Mouse (Mus musculus) liver, embryonic 13.5 days (tissue): ENCODE data around the gene Smim14. TPM values are rescaled to one million over a fixed set of nuclear protein-coding genes. Genes with fewer than 3 reads are reported as not detected.

Source experiments
- ATAC-seq: fragments of 200-750 bp; cut with Nextera tagmentation; 2 replicates; pipeline ENCODE4 v1.8.0; 2017; ENCODE audit warnings: low read depth, mild to moderate bottlenecking, moderate number of reproducible peaks, moderate library complexity
- DNase-seq: peaks from one replicate; pipeline ENCODE4 v3.0.0; 2022
- H3K27ac ChIP-seq: fragments of 300-500 bp; sonication (generic); 2 replicates; pipeline ENCODE4 v1.5.1; 2015; ENCODE audit warnings: moderate library complexity, mild to moderate bottlenecking, inconsistent platforms
- H3K27me3 ChIP-seq: fragments of 300-500 bp; sonication (generic); 2 replicates; pipeline ENCODE4 v1.6.1; 2015; ENCODE audit warnings: mild to moderate bottlenecking, inconsistent platforms
- H3K36me3 ChIP-seq: fragments of 300-500 bp; sonication (generic); 2 replicates; pipeline ENCODE4 v1.6.1; 2015; ENCODE audit warnings: mild to moderate bottlenecking, inconsistent platforms
- H3K4me1 ChIP-seq: fragments of 300-500 bp; sonication (generic); replicated peaks from 2 replicates; pipeline ENCODE4 v1.6.1; 2015; ENCODE audit warnings: inconsistent platforms
- H3K4me2 ChIP-seq: fragments of 300-500 bp; sonication (generic); 2 replicates; pipeline ENCODE4 v1.6.1; 2015; ENCODE audit warnings: inconsistent platforms, mild to moderate bottlenecking, moderate library complexity
- H3K4me3 ChIP-seq: fragments of 300-500 bp; sonication (generic); replicated peaks from 2 replicates; pipeline ENCODE4 v1.5.1; 2015; ENCODE audit warnings: mild to moderate bottlenecking, inconsistent platforms
- H3K9ac ChIP-seq: fragments of 300-500 bp; sonication (generic); 2 replicates; pipeline ENCODE4 v1.6.1; 2015; ENCODE audit warnings: mild to moderate bottlenecking, inconsistent platforms
- H3K9me3 ChIP-seq: fragments of 300-500 bp; sonication (generic); replicated peaks from 2 replicates; pipeline ENCODE4 v1.6.1; 2016; ENCODE audit warnings: inconsistent platforms
- WGBS: fragments of 180-500 bp; shearing (Covaris S2); methylation state at CpG from one replicate; pipeline ENCODE4 v1.1.7; 2015; ENCODE audit not compliant: insufficient replicate concordance; 5-methylcytosine and 5-hydroxymethylcytosine counted together
- polyA plus RNA-seq: library from polyadenylated mRNA; unstranded; fragments of >200 nt; fragmentation: Nextera tagmentation; extraction: Ambion mirVana; gene quantifications from 2 replicates; pipeline ENCODE4 v1.2.1, GENCODE M21; 2015

The Smim14 gene
- polyA plus RNA-seq, 1 experiment from 2014 or later: 34.9 TPM

- no peak for DNase-seq
- no peak overlapping the region for H3K9ac ChIP-seq
- no peaks in the 10 kb centered on the region for H3K4me1 ChIP-seq
- ATAC-seq: no peak
- H3K9me3 ChIP-seq: no peaks in the 10 kb centered on the region
- no peak overlapping the region for H3K4me2 ChIP-seq
- no peak overlapping the region for H3K4me3 ChIP-seq
- 0 out of 2 replicates have a peak, but pooled peaks cover 2% of the 10 kb centered on the region for H3K36me3 ChIP-seq
- WGBS: 63% methylated on average over 7 of the region's 7 CpGs
- H3K27ac ChIP-seq: no peak overlapping the region
- H3K27me3 ChIP-seq: no peaks in the 10 kb centered on the region
Measured at GRCm38 (mm10) chr5:65457086-65457827, 79.7 kb downstream of the Smim14 start.

DNA sequence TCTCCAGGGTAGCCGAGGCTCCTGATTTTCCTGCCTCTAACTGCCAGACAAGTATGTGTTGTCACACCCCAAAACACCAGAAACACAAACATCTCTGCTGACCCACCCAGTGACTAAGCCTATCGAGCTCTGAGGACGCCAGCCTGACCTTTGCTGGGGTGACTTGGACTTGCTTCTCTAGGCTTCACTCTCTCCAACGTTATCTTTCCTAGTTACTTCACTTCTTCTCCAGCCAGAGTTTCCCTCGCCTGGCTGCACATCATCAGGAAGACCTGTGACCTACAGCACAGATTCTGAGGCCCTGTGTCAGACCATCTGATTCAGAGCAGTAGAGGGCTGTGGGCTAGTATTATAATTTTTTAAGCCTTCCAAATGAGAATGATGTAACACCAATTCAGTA is 82.2 kb downstream of the Smim14 start:
- H3K4me1 ChIP-seq: no peaks in the 10 kb centered on the region
- H3K4me3 ChIP-seq: no peak overlapping the region
- H3K4me2 ChIP-seq: no peak overlapping the region
- H3K9me3 ChIP-seq: no peaks in the 10 kb centered on the region
- DNase-seq (no peak), ATAC-seq (no peak)
- H3K27ac ChIP-seq: no peak overlapping the region
- 36% methylated on average over 5 of the region's 5 CpGs for WGBS
- no peaks in the 10 kb centered on the region for H3K27me3 ChIP-seq
- H3K36me3 ChIP-seq: 0 out of 2 replicates have a peak, but pooled peaks cover 2% of the 10 kb centered on the region
- H3K9ac ChIP-seq: no peak overlapping the region

- Histone ChIP-seq H3K4me1 (peaks cover 4% of the 10 kb centered on the region; the same call in 1 of the 2 replicates), H3K27me3 (no peaks in the 10 kb centered on the region), H3K9ac (no peak overlapping the region), H3K27ac (no peak overlapping the region), H3K4me3 (no peak overlapping the region), H3K4me2 (no peak overlapping the region), H3K9me3 (no peaks in the 10 kb centered on the region), H3K36me3 (0 out of 2 replicates have a peak, but pooled peaks cover 7% of the 10 kb centered on the region)
- DNase-seq (no peak), ATAC-seq (no peak)
- 62% methylated on average over 4 of the region's 4 CpGs for WGBS
Measured at GRCm38 (mm10) chr5:65448941-65449340, 88.0 kb downstream of the Smim14 start.

- ATAC-seq: no peak
- no peak for DNase-seq
Measured at GRCm38 (mm10) chr5:65447826-65448225, 89.2 kb downstream of the Smim14 start.

DNA sequence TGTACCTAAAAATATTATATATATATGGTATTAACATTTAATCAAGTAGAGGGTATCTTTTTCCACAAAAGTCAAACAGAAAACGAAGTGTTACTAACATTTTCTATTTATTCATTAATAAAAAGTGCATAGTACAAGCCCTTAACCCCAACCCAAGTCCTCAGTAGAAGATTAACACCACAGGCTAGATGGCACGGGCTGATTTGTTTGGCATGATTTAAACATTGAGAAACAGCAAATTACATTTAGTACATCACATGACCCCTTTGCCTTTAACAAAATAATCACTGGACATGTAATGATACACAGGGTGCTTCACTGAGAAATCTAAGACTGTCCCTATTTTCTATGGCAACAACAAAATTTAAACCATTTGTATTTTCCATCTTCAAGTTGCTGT is 90.2 kb downstream of the Smim14 start:
- Histone ChIP-seq H3K27me3 (no peaks in the 10 kb centered on the region), H3K9me3 (no peaks in the 10 kb centered on the region), H3K9ac (no peak overlapping the region), H3K4me1 (peaks cover 7% of the 10 kb centered on the region), H3K27ac (no peak overlapping the region), H3K4me2 (no peak overlapping the region), H3K36me3 (0 out of 2 replicates have a peak, but pooled peaks cover 4% of the 10 kb centered on the region), H3K4me3 (no peak overlapping the region)
- ATAC-seq: no peak
- no peak for DNase-seq
- WGBS: 62% methylated on average over 2 of the region's 2 CpGs

More at GRCm38 (mm10) chr5:65447826-65448225, 89.2 kb downstream of the Smim14 start:
- Histone ChIP-seq H3K36me3 (0 out of 2 replicates have a peak, but pooled peaks cover 4% of the 10 kb centered on the region), H3K27ac (no peak overlapping the region), H3K27me3 (no peaks in the 10 kb centered on the region), H3K9me3 (no peaks in the 10 kb centered on the region), H3K4me2 (no peak overlapping the region), H3K9ac (no peak overlapping the region), H3K4me1 (peaks cover 7% of the 10 kb centered on the region), H3K4me3 (no peak overlapping the region)
- 57% methylated on average over 2 of the region's 2 CpGs for WGBS

- no peak for DNase-seq
- Histone ChIP-seq H3K36me3 (0 out of 2 replicates have a peak, but pooled peaks cover 4% of the 10 kb centered on the region), H3K9me3 (no peaks in the 10 kb centered on the region), H3K4me2 (no peak overlapping the region), H3K4me1 (peaks cover 7% of the 10 kb centered on the region), H3K27me3 (no peaks in the 10 kb centered on the region), H3K9ac (no peak overlapping the region), H3K4me3 (no peak overlapping the region), H3K27ac (no peak overlapping the region)
- 46% methylated on average over 3 of the region's 6 CpGs for WGBS
- no peak for ATAC-seq
Measured at GRCm38 (mm10) chr5:65444981-65445380, 92.0 kb downstream of the Smim14 start.

- Histone ChIP-seq H3K9ac (no peak overlapping the region), H3K27ac (no peak overlapping the region), H3K4me2 (no peak overlapping the region), H3K36me3 (no peaks in the 10 kb centered on the region), H3K9me3 (no peaks in the 10 kb centered on the region), H3K27me3 (no peaks in the 10 kb centered on the region), H3K4me1 (peaks cover 20% of the 10 kb centered on the region), H3K4me3 (no peak overlapping the region)
- DNase-seq: no peak
- ATAC-seq: no peak
Measured at GRCm38 (mm10) chr5:65438041-65438440, 98.9 kb downstream of the Smim14 start.

- Histone ChIP-seq H3K9me3 (no peaks in the 10 kb centered on the region), H3K4me3 (peak within 1 kb of the TSS; percentile 83), H3K9ac (peak within 1 kb of the TSS; percentile 85), H3K36me3 (0 out of 2 replicates have a peak, but pooled peaks cover 2% of the 10 kb centered on the region), H3K27ac (peak within 1 kb of the TSS; percentile 78), H3K4me2 (peak within 1 kb of the TSS; percentile 91), H3K4me1 (peaks cover 20% of the 10 kb centered on the region), H3K27me3 (no peaks in the 10 kb centered on the region)
- WGBS: under 1% methylated on average over 51 of the region's 51 CpGs
- ATAC-seq (peak; percentile 98), DNase-seq (peak; percentile 98)
Measured at GRCm38 (mm10) chr5:65435806-65436561, 101.0 kb downstream of the Smim14 start, which contains the start of gene Ugdh. Gene Ugdh, minus strand, starts transcription at chr5:65435949.

DNA sequence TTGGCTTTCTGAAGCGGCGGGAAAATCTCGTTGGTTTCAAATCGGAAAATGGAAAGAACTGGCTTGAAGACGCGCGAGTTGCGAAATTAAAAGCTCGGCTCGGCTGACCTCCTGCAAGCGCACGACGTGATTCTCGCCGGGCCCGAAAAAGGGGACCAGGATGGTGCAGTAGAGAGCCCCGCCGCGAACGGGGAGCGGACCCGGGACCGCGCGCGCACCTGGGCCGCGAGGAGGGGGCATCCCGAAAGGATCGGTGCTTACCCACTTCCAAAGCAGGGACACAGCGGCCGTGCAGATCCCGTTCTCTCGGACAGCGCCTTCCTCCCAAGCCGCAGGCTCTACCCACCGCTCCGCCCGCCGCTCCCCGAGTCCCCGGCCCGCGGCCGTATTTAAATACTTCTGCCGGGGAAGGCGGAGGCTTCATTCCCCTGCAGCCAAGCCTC is 101.6 kb downstream of the Smim14 start:
- peak overlapping the region; percentile 91 for H3K4me2 ChIP-seq
- under 1% methylated on average over 46 of the region's 47 CpGs for WGBS
- H3K4me1 ChIP-seq: peaks cover 20% of the 10 kb centered on the region
- H3K9ac ChIP-seq: peak overlapping the region; percentile 85
- DNase-seq (no peak), ATAC-seq (no peak)
- H3K4me3 ChIP-seq: peak overlapping the region; percentile 83
- H3K36me3 ChIP-seq: 0 out of 2 replicates have a peak, but pooled peaks cover 3% of the 10 kb centered on the region
- no peaks in the 10 kb centered on the region for H3K27me3 ChIP-seq
- H3K27ac ChIP-seq: peak overlapping the region; percentile 67; the same call in 1 of the 2 replicates
- H3K9me3 ChIP-seq: no peaks in the 10 kb centered on the region

GRCm38 (mm10) chr5:65434471-65435362 is 102.3 kb downstream of the Smim14 start:
- H3K9me3 ChIP-seq: no peaks in the 10 kb centered on the region
- H3K4me3 ChIP-seq: peak overlapping the region; percentile 83
- peak overlapping the region; percentile 85 for H3K9ac ChIP-seq
- WGBS: 27% methylated on average over 15 of the region's 15 CpGs
- DNase-seq: no peak
- no peak for ATAC-seq
- no peaks in the 10 kb centered on the region for H3K27me3 ChIP-seq
- peak overlapping the region; percentile 91 for H3K4me2 ChIP-seq
- peaks cover 20% of the 10 kb centered on the region for H3K4me1 ChIP-seq
- H3K27ac ChIP-seq: peak overlapping the region; percentile 67; the same call in 1 of the 2 replicates
- H3K36me3 ChIP-seq: 0 out of 2 replicates have a peak, but pooled peaks cover 3% of the 10 kb centered on the region
